Comparison of ENCODE assay signal across 11 mouse cellular contexts in the genomic region with DNA sequence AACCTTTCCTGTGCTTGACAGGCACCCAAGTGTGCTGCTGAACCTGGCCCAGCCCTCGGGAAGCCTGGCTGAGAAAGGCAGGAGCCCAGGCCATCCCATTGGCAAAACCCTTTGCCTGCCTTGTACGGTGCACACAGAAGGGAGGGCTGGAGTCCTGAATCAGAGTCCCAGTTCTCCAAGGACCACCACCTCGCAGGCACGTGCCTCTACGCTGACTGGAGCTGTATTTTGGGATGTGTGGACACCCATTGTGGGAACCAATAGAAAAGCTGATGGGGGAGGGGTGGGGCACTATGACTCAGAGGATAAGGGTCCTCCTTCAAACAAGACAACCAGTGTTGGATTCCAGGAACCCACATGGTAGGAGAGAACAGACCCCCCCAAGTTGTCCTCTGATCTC.
DNase-seq lines count a peak whose midpoint lies in the region; ATAC-seq lines count a peak whose summit lies in the region.
"Had no signal": no experiment of that assay in that cellular context is flagged by ENCODE, and none has a peak within 500 bp of the region (broad histone marks: within the 10 kb centered on the region; RNA-seq: fewer than 3 reads in every experiment).

No protein-coding gene starts in this region.

- H3K27me3 ChIP-seq in heart, embryonic 11.5 days (ENCODE audit: control insufficient read depth, insufficient read depth, low read length): no peaks in the 10 kb centered on the region
- H3K27me3 ChIP-seq in lung, embryonic 15.5 days: no peaks in the 10 kb centered on the region
- H3K27me3 ChIP-seq in embryonic facial prominence, embryonic 14.5 days (replicated peaks; ENCODE audit: control insufficient read depth, insufficient read depth, low read length): no peaks in the 10 kb centered on the region
- H3K27me3 ChIP-seq in midbrain, embryonic 12.5 days: no peaks in the 10 kb centered on the region

- H3K4me3 ChIP-seq in heart, embryonic 11.5 days (ENCODE audit: low read depth, low read length): no peak overlapping the region
- H3K4me3 ChIP-seq in lung, embryonic 15.5 days: no peak overlapping the region
- no peak overlapping the region for H3K4me3 ChIP-seq in embryonic facial prominence, embryonic 14.5 days (ENCODE audit: low read depth, low read length)
- H3K4me3 ChIP-seq in midbrain, embryonic 12.5 days: no peak overlapping the region

- no peak overlapping the region for H3K4me2 ChIP-seq in heart, embryonic 11.5 days
- no peak overlapping the region for H3K4me2 ChIP-seq in lung, embryonic 15.5 days
- no peak overlapping the region for H3K4me2 ChIP-seq in embryonic facial prominence, embryonic 14.5 days (ENCODE audit: low read depth, low read length)
- no peak overlapping the region for H3K4me2 ChIP-seq in midbrain, embryonic 12.5 days (replicated peaks)

- peak overlapping the region; percentile 43; the same call in 1 of the 2 replicates for H3K27ac ChIP-seq in heart, embryonic 11.5 days (ENCODE audit: low read depth, low read length)
- H3K27ac ChIP-seq in lung, embryonic 15.5 days: peak overlapping the region; percentile 100; the same call in 1 of the 2 replicates
- 0 out of 2 replicates have a peak overlapping the region, but pooled peaks have one; percentile 100 for H3K27ac ChIP-seq in embryonic facial prominence, embryonic 14.5 days (replicated peaks; ENCODE audit: low read depth, low read length)
- peak overlapping the region; percentile 2; the same call in 1 of the 2 replicates for H3K27ac ChIP-seq in midbrain, embryonic 12.5 days (replicated peaks)

- no peaks in the 10 kb centered on the region for H3K9me3 ChIP-seq in heart, embryonic 11.5 days (replicated peaks; ENCODE audit: control insufficient read depth, low read length)
- no peaks in the 10 kb centered on the region for H3K9me3 ChIP-seq in lung, embryonic 15.5 days
- no peaks in the 10 kb centered on the region for H3K9me3 ChIP-seq in embryonic facial prominence, embryonic 14.5 days (ENCODE audit: control insufficient read depth, low read length)
- peaks cover 7% of the 10 kb centered on the region; the same call in 1 of the 2 replicates for H3K9me3 ChIP-seq in midbrain, embryonic 12.5 days

- DNase-seq in heart, postnatal 36 days: no peak
- no peak for DNase-seq in lung, postnatal 4 days
- DNase-seq in embryonic facial prominence, embryonic 14.5 days (ENCODE audit: low spot score): no peak
- no peak for DNase-seq in right cerebral cortex, postnatal 14 days
- no peak for DNase-seq in gastrocnemius, postnatal 10 days
- DNase-seq: cerebellum, adult 9-11 months; layer of hippocampus, postnatal 36 days; spleen, adult 18-20 months had no signal

- peaks cover 36% of the 10 kb centered on the region for H3K4me1 ChIP-seq in heart, embryonic 11.5 days (ENCODE audit: control insufficient read depth, insufficient read depth, low read length)
- peaks cover 47% of the 10 kb centered on the region for H3K4me1 ChIP-seq in lung, embryonic 15.5 days
- peaks cover 38% of the 10 kb centered on the region for H3K4me1 ChIP-seq in embryonic facial prominence, embryonic 14.5 days (ENCODE audit: control insufficient read depth, insufficient read depth, low read length)
- peaks cover 47% of the 10 kb centered on the region for H3K4me1 ChIP-seq in midbrain, embryonic 12.5 days

- H3K9ac ChIP-seq in heart, embryonic 11.5 days (ENCODE audit: low read depth, low read length): no peak overlapping the region
- no peak overlapping the region for H3K9ac ChIP-seq in lung, embryonic 15.5 days
- H3K9ac ChIP-seq in embryonic facial prominence, embryonic 14.5 days (ENCODE audit: low read depth, low read length): no peak overlapping the region
- no peak overlapping the region for H3K9ac ChIP-seq in midbrain, embryonic 12.5 days (replicated peaks)

- H3K36me3 ChIP-seq in heart, embryonic 11.5 days (ENCODE audit: control insufficient read depth, insufficient read depth, low read length): no peaks in the 10 kb centered on the region
- no peaks in the 10 kb centered on the region for H3K36me3 ChIP-seq in lung, embryonic 15.5 days
- H3K36me3 ChIP-seq in embryonic facial prominence, embryonic 14.5 days (ENCODE audit: control insufficient read depth, insufficient read depth, low read length): no peaks in the 10 kb centered on the region
- no peaks in the 10 kb centered on the region for H3K36me3 ChIP-seq in midbrain, embryonic 12.5 days

- ATAC-seq in heart, embryonic 11.5 days (replicated peaks; ENCODE audit: insufficient number of reproducible peaks, low FRiP score, low TSS enrichment): no peak
- no peak for ATAC-seq in lung, embryonic 15.5 days (ENCODE audit: borderline replicate concordance, extremely low read depth, low FRiP score, low TSS enrichment)
- ATAC-seq in embryonic facial prominence, embryonic 14.5 days (ENCODE audit: low read depth): no peak
- ATAC-seq in midbrain, embryonic 12.5 days (ENCODE audit: low FRiP score, low read depth): no peak

- 62% methylated on average over 5 of the region's 5 CpGs for WGBS in heart, embryonic 11.5 days (ENCODE audit: insufficient replicate concordance)
- WGBS in lung, embryonic 15.5 days: 67% methylated on average over 5 of the region's 5 CpGs
- WGBS in embryonic facial prominence, embryonic 14.5 days: 72% methylated on average over 5 of the region's 5 CpGs
- WGBS in midbrain, embryonic 12.5 days: 68% methylated on average over 5 of the region's 5 CpGs

- intact Hi-C loops in heart, postnatal 36 days (cut with DNase I): loop anchor here (10.0 kb wide), 1 partner anchor 111 kb away; a partner anchor contains a TSS

Comparison
In these comparisons a context has a peak if more than half of its experiments do, and no peak if none do; other contexts are left out.
1. H3K27ac ChIP-seq: peak in every context shown above with its lines; median percentile 100 in lung, embryonic 15.5 days; 100 in embryonic facial prominence, embryonic 14.5 days; 43 in heart, embryonic 11.5 days; 2 in midbrain, embryonic 12.5 days.